Mouse (Mus musculus) C2C12 (cell line): ENCODE results near the gene Lmtk2. TPM values are rescaled to one million over a fixed set of nuclear protein-coding genes. Genes with fewer than 3 reads are reported as not detected.
A peak's percentile ranks its signal among the peaks of the same experiment; 100 is the strongest.

Source experiments
- H3K27me3 ChIP-seq: one replicate; pipeline ENCODE4 v1.6.1; 2011; ENCODE audit not compliant: control insufficient read depth, insufficient read depth, insufficient read length
- H3K36me3 ChIP-seq: one replicate; pipeline ENCODE4 v1.6.1; 2011; ENCODE audit not compliant: control insufficient read depth, insufficient read depth
- H3K4me3 ChIP-seq: one replicate; pipeline ENCODE4 v1.5.1; 2011; ENCODE audit warnings: mild to moderate bottlenecking, control low read depth; ENCODE audit not compliant: poor library complexity, insufficient read depth, severe bottlenecking
- H3K79me2 ChIP-seq: one replicate; pipeline ENCODE4 v1.6.1; 2011; ENCODE audit not compliant: control insufficient read depth, insufficient read depth
- H3K79me3 ChIP-seq: one replicate; pipeline ENCODE4 v1.6.1; 2011; ENCODE audit warnings: low read depth, control low read depth
- H3ac ChIP-seq: one replicate; pipeline ENCODE3; 2011; ENCODE audit warnings: low read depth; ENCODE audit not compliant: control insufficient read depth, insufficient read length
- CEBPB ChIP-seq: IDR thresholded peaks from one replicate; pipeline ENCODE4 v1.6.1; 2011; ENCODE audit warnings: low read depth, mild to moderate bottlenecking, control low read depth, moderate library complexity
- CTCF ChIP-seq: IDR thresholded peaks from one replicate; pipeline ENCODE4 v1.5.1; 2011; ENCODE audit not compliant: control insufficient read depth, insufficient read depth, insufficient read length
- FOSL1 ChIP-seq: IDR thresholded peaks from one replicate; pipeline ENCODE4 v1.8.0; 2011; ENCODE audit warnings: mild to moderate bottlenecking, low read length; ENCODE audit not compliant: poor library complexity, insufficient read depth, severe bottlenecking
- MAX ChIP-seq: IDR thresholded peaks from one replicate; pipeline ENCODE4 v1.6.1; 2011; ENCODE audit warnings: mild to moderate bottlenecking, control low read depth
- MYOD1 ChIP-seq: IDR thresholded peaks from one replicate; pipeline ENCODE4 v1.6.1; 2011; ENCODE audit warnings: low read depth; ENCODE audit not compliant: control insufficient read depth, insufficient read length
- MYOG ChIP-seq: IDR thresholded peaks from one replicate; pipeline ENCODE4 v1.6.1; 2011; ENCODE audit not compliant: control insufficient read depth, insufficient read length; ENCODE audit errors: extremely low read depth
- USF1 ChIP-seq: IDR thresholded peaks from one replicate; pipeline ENCODE4 v1.6.1; 2011; ENCODE audit warnings: low read depth, mild to moderate bottlenecking, control low read depth, moderate library complexity
- polyA plus RNA-seq: library from polyadenylated mRNA; unstranded; fragments of >200 nt; fragmentation: generic; extraction: Trizol; gene quantifications from one replicate; pipeline ENCODE4 v1.2.1, GENCODE M21; 2012; ENCODE audit warnings: missing spikeins

Gene Lmtk2
- polyA plus RNA-seq, 1 experiment = 4.9 TPM

GRCm38 (mm10) chr5:144183248-144183559 lies 83.0 kb downstream of the Lmtk2 start:
- TF ChIP-seq MYOG (no peak), CTCF (no peak), MYOD1 (no peak), USF1 (no peak), CEBPB (no peak), FOSL1 (no peak), MAX (no peak)
- no peaks in the 10 kb centered on the region for H3K36me3 ChIP-seq
- no peak overlapping the region for H3K4me3 ChIP-seq
- H3K27me3 ChIP-seq = no peaks in the 10 kb centered on the region
- peaks cover 1% of the 10 kb centered on the region for H3K79me3 ChIP-seq
- H3K79me2 ChIP-seq = no peaks in the 10 kb centered on the region
- H3ac ChIP-seq = no peak overlapping the region

GRCm38 (mm10) chr5:144183647-144184335 lies 83.6 kb downstream of the Lmtk2 start:
- Histone ChIP-seq H3K27me3 (no peaks in the 10 kb centered on the region), H3K79me3 (peaks cover 1% of the 10 kb centered on the region), H3K79me2 (no peaks in the 10 kb centered on the region), H3K4me3 (no peak overlapping the region), H3ac (no peak overlapping the region), H3K36me3 (no peaks in the 10 kb centered on the region)
- TF ChIP-seq MYOG (no peak), MYOD1 (peak; percentile 66)

- no peak for TF ChIP-seq MYOG
- no peak for TF ChIP-seq CTCF
- H3K79me2 ChIP-seq = no peaks in the 10 kb centered on the region
- H3ac ChIP-seq = no peak overlapping the region
- no peak overlapping the region for H3K4me3 ChIP-seq
- peaks cover 1% of the 10 kb centered on the region for H3K79me3 ChIP-seq
- no peaks in the 10 kb centered on the region for H3K27me3 ChIP-seq
- no peaks in the 10 kb centered on the region for H3K36me3 ChIP-seq
These were observed 84.3 kb downstream of the Lmtk2 start for GRCm38 (mm10) chr5:144184350-144185045.

GRCm38 (mm10) chr5:144188422-144188821 lies 88.2 kb downstream of the Lmtk2 start:
- no peaks in the 10 kb centered on the region for H3K27me3 ChIP-seq
- no peak overlapping the region for H3K4me3 ChIP-seq
- no peaks in the 10 kb centered on the region for H3K79me3 ChIP-seq
- H3K79me2 ChIP-seq = no peaks in the 10 kb centered on the region
- TF ChIP-seq CTCF (no peak), MYOG (no peak), CEBPB (no peak), MAX (no peak), USF1 (no peak), MYOD1 (no peak), FOSL1 (no peak)
- H3ac ChIP-seq = no peak overlapping the region
- H3K36me3 ChIP-seq = no peaks in the 10 kb centered on the region

- TF ChIP-seq FOSL1 = no peak
- no peak for TF ChIP-seq CEBPB
- H3ac ChIP-seq = no peak overlapping the region
- no peaks in the 10 kb centered on the region for H3K79me2 ChIP-seq
- H3K4me3 ChIP-seq = no peak overlapping the region
- no peaks in the 10 kb centered on the region for H3K79me3 ChIP-seq
- no peaks in the 10 kb centered on the region for H3K27me3 ChIP-seq
- H3K36me3 ChIP-seq = no peaks in the 10 kb centered on the region
These were observed 89.1 kb downstream of the Lmtk2 start for GRCm38 (mm10) chr5:144189327-144189726.

- no peaks in the 10 kb centered on the region for H3K79me2 ChIP-seq
- no peaks in the 10 kb centered on the region for H3K27me3 ChIP-seq
- no peaks in the 10 kb centered on the region for H3K36me3 ChIP-seq
- no peak within 1 kb of the TSS for H3K4me3 ChIP-seq
- no peak within 1 kb of the TSS for H3ac ChIP-seq
- TF ChIP-seq FOSL1 = no peak
- TF ChIP-seq MYOD1 = no peak
- no peak for TF ChIP-seq USF1
- TF ChIP-seq CTCF = no peak
- TF ChIP-seq CEBPB = no peak
- TF ChIP-seq MYOG = no peak
- TF ChIP-seq MAX = no peak
- H3K79me3 ChIP-seq = no peaks in the 10 kb centered on the region
These were observed 89.8 kb downstream of the Lmtk2 start, which contains the start of gene Bhlha15 for GRCm38 (mm10) chr5:144189950-144190583. Bhlha15 (plus strand) TSS chr5:144190286.
